Mouse (Mus musculus) testis, adult 2 months (tissue): ENCODE measurements at regions not wholly inside any gene's neighbourhood (a gene's known extent, or its start where the extent isn't known, plus 50 kb on each side); places are given as distances from the start of the nearest gene placed in this dataset.

Source experiments
- CTCF ChIP-seq: fragments of 200-500 bp; IDR thresholded peaks from 2 replicates; pipeline ENCODE4 v1.5.1; 2012; ENCODE audit warnings: low read depth, mild to moderate bottlenecking, inconsistent platforms, low read length, moderate library complexity; ENCODE audit not compliant: control insufficient read depth, insufficient read depth, insufficient replicate concordance
- POLR2A ChIP-seq: fragments of 200-500 bp; IDR thresholded peaks from 2 replicates; pipeline ENCODE4 v1.6.1; 2012; ENCODE audit warnings: low read depth, mild to moderate bottlenecking, inconsistent platforms, low read length, moderate library complexity; ENCODE audit not compliant: control insufficient read depth

GRCm38 (mm10) chr1:57218127-57218526 is 159.3 kb upstream of the 1700066M21Rik start:
- no peak for TF ChIP-seq CTCF
- TF ChIP-seq POLR2A = no peak
